Mouse (Mus musculus) 416B (cell line): Measurements from ENCODE around the gene Slc8a2.
A peak's percentile ranks its signal among the peaks of the same experiment; 100 is the strongest.

Experiments used
- DNase-seq: peaks from one replicate; pipeline ENCODE4 v3.0.0; 2011; ENCODE audit warnings: low read depth

The Slc8a2 gene

DNA sequence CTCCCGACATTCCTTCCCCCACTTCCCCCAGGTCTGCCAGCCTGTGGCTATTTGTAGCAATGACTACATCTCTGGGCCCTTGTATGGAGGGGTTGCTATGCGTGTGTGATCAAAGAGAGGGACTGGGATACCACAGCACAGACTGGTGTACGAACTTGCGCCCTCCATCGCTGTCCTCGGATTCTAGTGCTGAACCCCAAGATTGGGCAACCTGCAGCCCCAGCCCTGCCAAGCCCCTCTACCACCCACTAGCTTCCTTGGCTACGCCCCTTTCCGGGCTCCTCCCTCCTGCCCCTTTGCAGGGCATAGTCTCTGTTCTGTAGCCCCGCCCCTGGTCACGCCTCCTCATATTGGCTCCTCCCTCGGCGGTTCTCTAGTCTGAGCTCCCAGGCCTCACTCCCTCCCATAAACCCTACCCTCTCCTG, at the start of gene Slc8a2:
TSS of gene Slc8a2 (plus strand) at position 406 of the 425 bp plus-strand sequence.
- DNase-seq: peak; percentile 32

DNA sequence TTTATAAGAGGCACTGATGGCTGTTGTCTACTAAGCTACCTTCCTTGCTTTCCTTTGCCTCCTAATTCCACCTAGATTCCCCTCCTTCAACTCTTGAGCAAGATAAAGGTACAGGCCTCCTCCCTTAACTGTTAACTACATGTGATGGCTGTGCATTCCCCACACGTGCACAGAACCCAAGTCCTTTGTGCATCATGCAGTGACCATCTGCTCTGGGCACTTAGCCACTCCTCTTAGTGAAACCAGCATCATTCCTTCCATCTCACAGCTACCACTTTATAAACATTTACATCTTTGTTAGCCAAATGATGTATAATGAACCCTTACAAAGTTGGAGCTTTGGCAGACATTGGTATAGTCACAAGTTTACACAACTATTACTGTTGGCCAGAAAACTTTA, 49.7 kb upstream of the Slc8a2 start:
- DNase-seq: no peak

DNA sequence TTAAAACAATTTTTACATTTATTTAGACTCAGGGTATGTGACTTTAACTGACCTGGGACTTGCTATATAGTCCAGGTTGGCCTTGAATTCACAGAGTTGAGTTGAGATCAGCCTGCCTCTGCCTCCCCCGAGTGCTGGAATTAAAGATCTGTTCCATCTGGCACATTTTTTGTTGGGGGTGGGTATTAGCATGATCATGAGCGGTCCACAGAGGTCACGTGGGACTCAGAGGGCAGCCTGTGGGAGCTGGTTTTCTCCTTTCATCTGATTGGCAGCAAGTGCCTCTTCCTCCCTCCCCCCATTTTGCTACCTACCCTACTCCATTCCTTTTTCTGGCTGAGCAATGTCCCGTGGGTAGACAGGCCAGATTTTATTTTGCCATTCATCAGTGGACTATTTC, 49.0 kb upstream of the Slc8a2 start:
- no peak for DNase-seq

DNA sequence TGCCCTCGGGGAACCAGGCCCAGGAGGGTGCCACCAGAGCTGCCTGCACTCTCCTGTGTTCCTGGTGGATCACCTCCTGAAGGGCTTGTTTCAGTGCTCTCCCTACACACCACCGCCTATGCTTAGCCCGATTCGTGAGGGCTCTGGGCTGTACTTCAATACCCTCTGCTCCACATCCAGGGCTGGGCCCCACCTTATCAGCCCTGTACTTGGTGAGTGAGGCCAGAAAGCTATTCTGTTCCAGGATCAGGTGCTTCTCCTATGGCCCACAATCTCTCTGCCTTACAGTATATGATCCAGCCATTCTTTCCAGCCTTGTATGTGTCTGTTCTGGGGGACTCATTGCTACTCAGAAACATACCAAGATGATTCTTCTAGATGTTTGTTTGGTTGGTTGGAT, 46.3 kb upstream of the Slc8a2 start:
- DNase-seq: no peak

DNA sequence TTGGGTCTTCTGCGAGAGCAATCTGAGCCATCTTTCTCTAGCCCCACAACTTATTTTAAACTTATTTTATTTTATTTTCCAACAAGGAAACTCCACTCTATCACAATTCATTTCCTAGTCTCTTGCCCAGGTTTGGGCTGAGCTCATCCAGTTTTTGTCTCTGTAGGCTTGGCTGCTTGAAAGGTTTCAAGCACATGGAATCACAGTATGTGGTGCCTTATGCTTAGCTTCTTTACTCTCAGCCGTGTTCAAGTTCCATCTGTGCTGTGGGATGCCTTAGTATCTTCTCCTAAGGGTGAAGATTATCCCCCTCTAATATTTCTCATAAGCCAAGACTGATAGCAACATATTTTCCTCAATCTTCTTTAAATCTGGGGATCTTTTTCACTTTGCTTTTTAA, 42.0 kb upstream of the Slc8a2 start:
- DNase-seq: no peak

DNA sequence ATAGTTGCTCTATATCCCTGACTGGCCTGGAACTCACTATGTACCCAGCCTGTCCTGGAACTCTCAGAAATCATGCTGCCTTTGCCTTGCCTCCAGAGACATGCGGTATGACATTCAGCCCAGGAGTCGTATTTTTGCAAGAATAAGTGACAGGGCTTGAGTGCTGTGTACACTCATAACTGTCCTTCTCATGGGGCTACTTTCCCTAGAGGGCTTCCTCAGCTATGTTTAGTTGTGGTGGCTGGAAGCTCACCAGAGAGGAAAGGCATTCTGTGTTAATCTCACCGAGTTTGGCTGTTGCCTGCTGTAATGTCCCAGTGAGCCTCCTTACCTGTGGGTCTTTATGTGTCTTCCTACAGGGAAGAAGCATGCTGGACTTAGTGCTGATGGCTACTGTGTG, 35.0 kb upstream of the Slc8a2 start:
- no peak for DNase-seq

DNA sequence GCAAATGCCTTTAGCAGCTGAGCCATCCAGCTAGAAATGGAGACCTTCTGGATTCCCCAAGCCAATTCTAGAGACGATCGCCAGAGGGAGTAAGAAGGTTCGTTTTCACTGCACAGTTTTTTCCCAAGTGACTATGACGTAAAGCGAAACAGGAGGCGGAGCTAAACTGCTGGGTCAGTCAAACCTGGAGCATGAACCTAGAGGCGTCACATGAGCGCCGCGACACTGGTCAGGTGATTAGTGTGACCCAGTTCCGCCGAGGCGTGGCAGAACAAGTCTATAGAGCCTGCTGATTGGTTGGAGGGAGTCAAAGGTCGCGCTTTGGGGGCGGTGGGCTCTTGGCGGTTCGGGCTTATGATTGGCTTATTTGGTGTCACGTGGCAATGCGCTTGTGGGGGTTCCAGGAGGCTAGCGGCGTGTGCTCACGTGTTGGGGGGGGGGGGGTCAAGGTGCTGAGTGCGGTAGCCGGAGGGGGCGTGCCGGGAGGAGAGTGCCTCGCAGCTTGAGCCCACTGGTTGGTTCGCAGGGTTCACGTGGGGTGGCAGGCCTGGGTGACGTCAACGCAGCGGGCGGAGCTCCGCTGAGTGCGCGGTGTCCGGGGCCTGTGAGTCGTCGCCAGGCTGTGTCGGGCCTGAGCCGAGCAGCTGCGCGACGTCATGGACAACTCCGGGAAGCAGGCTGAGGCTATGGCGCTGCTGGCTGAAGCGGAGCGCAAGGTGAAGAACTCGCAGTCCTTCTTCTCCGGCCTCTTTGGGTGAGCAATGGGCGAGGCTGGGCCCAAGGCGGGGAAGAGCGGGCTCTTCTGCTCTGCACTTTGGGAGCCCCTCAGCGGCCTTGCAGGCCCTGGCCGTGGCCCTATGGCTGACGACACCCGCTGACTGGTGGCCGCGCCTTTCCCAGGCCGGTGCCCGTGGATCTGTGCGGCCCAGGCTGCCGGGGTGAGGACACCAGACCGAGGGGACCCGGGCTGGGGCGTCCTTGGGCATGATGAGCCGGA, 31.3 kb upstream of the Slc8a2 start, which contains the start of gene Napa:
TSS of gene Napa (plus strand) at position 438 of the 997 bp plus-strand sequence.
- DNase-seq: peak; percentile 100

DNA sequence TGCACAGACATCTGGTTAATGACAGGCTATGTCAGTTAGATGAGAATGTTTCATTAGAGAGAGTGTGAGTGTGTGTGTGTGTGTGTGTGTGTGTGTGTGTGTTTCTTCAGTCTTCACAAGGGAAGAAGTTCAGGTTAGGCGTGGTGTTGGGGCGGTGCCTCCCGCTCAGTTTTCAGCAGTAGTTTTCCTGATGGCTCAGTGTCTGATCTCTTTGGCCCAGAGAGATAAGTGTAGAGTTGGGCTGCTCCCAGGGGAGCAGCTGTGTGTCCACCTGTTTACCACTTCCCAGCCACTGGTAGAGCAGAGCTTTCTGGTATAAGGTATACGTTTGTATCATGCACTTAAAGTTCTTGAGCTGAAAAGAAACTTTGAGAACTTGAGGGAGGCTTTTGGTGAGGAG, 29.7 kb upstream of the Slc8a2 start:
- no peak for DNase-seq

DNA sequence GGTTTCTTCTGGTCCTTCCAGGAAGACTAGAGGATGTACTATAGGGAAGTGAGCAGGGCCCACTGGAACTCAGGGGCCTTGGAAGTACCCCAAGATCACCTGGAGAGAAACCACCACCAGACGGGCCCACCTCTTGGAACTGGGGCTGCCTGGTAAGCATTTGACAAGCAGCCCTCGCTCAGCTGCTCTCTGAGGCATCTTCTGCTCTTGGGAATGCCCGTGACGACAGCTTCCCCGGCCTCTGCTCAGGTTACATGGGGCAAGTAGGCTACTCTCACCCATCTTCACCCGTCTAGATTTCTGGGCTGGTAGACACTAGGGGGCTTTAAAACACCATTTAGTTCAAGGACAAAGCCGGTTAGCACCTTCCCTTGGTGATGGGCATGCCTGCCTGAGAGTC, 28.5 kb upstream of the Slc8a2 start:
- no peak for DNase-seq

DNA sequence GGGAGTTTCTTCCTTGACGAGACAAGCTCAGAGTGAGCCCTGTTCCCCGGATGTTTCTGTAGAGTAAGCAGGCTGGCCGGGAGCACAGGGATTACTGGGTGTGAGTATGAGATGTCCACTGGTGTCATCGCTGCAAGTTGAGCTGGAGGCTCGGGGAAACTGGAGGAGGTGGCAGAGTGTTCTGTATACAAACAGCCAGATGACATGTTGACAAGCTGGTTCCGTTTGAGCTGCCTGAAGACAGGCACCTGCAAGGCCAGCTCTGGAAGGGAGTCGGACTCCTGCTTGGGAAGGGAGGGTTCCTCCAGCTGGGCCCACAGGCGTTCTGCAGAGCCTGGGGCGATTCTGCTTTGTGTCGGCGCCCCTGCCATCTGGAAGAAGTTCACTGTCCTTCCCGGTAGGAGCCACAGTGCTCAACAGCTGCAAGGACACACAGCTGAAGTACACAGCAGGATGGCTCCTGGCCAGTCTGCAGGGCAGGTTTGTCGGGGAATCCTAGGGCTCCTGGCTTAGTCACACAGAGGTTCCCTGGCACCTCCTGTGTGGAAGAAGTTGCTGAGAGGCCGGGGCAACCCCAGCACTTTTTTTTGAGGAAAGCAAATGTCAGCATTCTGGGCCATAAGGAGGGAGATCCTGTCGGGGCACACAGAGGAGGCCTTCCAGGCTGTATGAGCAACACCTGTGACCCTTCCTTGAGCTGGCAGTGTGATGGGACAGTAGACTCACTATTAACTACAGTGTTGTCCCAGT, 27.7 kb upstream of the Slc8a2 start:
- no peak for DNase-seq

DNA sequence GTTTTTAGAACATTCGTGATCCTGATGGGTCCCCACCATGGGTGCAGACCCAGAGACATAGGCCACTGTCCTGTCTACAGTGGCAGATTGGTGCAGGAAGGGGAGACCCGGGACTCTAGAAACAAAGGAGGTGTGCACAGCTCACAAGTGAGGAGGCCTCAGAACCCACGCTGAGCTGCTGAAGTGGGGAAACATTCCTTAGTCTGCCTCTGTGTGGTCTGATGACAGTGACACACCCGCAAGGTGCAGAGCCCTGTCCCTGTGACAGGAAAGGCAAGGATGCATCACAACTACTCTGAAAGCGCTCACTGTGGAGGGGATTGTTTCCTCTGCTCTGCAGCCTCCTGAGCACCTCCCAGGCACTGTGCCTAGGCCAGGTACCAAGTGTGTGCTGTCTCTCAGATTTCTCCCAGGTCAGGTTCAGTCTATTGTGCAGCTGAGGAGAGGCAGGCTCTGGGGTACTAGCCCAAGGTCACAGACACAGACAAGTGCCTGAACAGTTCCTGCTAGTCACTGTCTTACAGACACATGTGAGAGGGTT, 26.9 kb upstream of the Slc8a2 start:
- DNase-seq: no peak

DNA sequence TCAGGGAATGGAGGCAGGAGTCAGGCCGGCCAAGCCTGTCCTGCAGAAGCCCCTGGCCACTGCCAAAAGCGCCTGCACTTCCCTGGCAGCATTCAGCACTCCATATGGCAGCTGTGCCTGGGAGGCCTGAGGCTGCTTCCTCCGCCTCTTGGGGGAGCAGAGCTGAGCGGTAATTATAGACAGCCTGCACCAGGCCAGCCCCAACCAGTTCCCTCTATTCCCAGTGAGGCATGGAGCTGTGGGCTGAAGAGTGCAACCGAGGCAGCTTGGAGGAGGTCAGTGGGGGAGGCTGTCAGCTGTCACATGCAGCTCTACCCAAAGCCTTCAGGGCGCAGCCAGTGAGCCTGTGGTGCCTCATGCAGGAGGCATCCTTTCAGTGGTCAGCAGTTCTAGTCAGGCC, 25.9 kb upstream of the Slc8a2 start:
- DNase-seq: no peak

DNA sequence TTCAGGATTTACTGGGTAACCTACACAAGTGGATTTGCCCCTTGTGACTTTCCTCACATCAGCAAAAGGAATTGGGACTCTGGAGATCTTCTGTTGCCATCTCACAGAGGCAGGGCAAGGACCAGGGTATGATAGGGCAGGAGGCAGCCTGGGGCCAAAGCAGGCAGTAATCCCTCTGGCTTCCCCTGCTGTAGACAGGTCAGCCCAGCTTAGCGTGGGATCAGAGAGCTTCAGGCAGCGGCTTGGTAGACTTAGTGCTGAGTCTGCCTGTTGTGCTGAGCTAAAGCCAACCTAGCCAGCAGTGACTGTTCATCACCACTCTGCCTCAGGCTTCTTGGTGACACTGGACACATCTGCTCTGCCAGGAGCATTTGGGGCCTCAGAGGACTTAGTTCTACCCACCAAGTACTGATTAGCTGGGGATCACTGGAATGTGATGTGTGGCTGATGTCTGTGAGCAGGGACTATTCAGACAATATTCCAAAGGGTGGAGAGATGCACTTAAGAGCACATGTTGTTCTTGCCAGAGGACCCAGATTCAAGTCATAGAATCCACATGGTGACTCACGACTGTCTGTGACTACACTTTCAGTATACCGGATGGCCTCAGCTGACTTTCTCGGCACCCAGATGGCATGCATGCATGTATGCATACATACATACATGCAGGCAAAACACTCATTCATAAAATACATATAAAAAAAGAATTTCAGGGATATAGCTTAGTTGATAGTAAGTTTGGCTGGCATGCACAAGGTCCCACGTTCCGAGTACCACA, 24.8 kb upstream of the Slc8a2 start:
- DNase-seq: no peak

DNA sequence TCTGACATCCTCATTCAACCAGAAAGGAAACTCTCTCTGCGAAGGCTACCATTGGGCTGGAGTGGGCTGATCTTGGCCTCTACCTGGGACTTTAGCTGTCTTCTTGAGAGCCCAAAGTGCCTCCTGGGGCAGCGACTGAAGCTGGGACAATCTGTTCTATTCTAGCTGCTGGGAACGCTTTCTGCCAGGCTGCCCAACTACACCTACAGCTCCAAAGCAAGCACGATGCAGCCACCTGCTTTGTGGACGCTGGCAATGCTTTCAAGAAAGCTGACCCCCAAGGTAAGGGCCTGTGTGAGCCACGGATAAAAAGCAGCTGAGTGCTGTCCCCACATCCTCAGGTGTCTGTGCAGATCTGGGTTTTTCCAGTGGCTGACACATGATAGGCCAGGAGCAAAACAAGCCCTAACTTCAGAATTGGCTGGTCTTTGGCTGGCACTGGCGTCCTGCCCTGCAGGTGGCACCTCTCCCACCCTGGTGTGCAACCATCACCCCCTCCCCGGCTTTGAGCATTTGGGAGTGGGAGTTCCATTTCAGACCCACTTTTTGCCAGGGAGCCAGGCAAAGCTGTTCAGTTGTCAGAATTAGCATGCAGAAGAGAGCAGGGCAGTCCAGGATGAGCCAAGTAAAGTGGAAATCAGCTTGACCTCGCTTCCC, 20.6 kb upstream of the Slc8a2 start:
- no peak for DNase-seq

DNA sequence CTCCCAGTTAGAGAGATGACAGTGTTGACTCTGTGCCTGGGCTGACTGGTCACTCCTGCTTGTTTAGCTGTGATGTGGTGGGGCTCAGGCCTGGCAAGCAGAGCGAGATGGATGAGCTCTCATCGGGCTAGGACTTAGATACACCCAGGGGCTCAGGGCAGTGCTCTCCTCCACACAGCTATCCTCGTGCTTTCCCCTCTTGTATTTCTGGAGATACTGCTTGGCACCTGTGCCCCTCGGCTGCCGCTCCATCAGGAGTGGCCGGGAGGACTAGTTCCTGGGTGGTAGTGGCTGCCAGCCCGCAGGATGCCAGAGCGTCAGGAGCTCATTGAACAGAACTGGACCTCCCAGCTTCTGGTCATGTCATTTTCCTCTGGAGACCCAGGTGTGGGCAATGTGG, 19.5 kb upstream of the Slc8a2 start:
- DNase-seq: no peak

DNA sequence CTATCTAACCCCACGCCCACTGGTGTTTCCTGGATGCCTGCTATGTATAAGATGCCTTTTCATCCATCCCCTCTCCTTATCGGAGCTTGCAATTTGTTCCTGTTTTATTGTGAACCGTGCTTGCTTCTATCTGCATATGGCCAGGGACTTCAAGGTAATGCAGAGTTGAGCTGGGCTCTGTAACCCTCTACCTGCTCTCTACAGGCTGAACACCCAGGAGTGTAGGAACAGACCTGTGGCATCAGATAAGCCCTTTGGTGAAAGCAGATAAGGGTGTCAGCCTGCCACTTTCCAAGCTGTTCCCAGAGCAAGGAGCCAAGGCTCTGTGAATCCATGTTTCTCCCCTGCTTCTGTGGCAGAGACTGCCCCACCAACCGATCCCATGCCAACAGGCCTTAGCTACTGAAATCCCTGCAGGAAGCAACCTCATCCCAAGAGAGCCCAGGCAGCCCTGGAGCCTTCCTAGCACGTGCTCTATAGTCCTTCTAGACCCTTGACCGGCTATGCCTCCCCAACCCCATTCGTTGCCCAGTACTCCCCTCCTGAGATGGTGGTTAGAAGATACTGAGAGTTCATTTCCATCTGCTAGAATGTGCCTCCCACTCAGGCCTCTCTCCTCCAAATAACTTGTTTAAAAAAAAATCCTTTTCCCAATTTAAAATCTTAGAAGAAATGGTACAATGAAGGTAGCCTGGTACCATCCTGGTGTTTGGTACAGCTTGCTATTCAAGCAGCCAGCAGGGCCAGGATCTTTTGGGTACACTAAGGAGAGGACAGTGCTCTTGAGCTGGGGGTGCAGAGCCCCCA, 18.1 kb upstream of the Slc8a2 start:
- DNase-seq: no peak

DNA sequence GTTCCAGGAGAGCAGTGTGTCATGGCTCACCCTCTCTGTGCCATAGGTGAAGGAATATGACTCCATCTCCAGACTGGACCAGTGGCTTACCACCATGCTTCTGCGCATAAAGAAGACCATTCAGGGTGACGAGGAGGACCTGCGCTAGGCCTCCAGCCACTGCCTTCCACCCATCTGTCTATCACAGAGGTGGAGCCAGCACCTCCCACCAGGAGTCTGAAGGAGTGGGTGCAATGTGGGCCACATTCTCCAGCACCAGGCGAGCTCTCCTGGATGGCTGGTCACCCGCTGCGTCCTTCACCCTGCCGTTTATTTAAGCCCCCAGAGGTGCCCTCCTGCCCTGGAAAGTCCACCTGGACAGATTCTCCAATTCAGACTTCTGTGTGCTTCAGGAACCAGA, 13.2 kb upstream of the Slc8a2 start:
- DNase-seq: no peak

DNA sequence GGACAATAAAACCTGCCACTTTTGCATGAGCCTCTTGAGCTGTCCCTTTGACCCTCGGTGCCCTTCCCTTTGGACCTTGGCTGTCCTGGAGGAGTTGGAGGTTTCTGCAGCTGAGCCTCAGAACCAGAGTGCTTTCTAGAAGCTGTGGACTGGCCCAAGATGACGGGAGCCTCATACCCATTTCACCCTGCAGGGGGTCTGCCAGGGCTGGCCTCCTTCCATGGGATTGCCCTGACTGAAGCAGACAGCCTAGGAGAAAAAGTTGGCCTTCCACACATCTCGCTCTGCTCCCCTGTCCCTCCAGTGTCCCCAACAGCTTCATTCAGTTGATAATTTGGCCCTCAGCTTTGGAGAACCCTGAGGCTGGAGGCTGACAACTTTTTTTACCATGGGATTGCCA, 12.5 kb upstream of the Slc8a2 start:
- DNase-seq: no peak

DNA sequence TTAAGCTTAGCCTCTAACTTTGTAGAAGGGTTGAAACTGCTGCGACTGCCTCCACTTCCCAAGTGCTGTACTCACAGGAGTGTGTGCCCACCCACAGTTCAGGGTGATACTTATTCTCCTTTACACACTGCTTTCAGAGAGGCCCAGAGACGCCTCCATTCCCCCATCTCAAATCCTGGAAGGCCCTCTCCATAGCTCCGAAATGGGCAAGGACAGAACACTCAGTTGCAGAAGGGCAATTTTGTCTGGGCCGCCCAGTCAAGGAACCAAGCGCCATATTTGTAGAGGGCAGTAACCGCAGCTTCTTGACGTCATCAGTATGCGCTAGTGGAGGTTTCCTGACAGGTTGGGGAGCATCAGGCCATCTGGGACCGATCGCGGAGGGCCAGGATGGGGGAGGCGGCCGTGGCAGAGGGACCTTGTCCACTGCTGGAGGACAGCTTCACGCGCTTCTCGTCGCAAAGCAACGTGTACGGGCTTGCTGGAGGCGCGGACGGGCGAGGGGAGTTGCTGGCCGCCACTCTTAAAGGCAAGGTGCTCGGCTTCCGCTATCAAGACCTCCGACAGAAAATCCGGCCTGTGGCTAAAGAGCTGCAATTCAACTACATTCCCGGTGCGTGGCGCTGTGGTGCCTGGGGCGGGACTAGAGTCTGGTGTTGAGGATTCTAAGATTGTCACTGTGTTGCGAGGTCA, 9.9 kb upstream of the Slc8a2 start, which contains the start of gene Kptn:
TSS of gene Kptn (plus strand) at position 327 of the 693 bp plus-strand sequence.
- DNase-seq: peak; percentile 97

DNA sequence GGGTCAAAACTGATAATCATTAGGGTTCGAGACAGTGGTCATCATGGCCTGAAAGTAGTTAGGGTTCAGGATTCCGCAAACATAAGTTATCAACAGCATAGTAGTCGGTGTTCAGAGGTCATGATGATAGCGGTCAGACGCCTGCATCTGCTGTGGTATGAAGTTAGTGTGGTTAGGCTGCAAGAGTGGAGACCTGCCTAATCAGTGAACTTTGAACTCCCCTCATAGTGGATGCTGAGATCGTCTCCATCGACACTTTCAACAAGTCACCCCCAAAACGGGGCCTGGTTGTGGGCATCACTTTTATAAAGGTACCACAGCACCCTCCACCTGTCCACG, 9.4 kb upstream of the Slc8a2 start:
- DNase-seq: no peak
